Comparison of ENCODE assay signal across 9 mouse cellular contexts in genomic region chr4:140957131-140957702, GRCm38 (mm10). TPM values are rescaled to one million over a fixed set of nuclear protein-coding genes. Genes with fewer than 3 reads are reported as not detected.
A peak's percentile ranks its signal among the peaks of the same experiment; 100 is the strongest.
DNase-seq lines count a peak whose midpoint lies in the region; ATAC-seq and TF ChIP-seq lines count a peak whose summit lies in the region.
"Had no signal": no experiment of that assay in that cellular context is flagged by ENCODE, and none has a peak within 500 bp of the region (broad histone marks: within the 10 kb centered on the region; RNA-seq: fewer than 3 reads in every experiment).

No protein-coding gene starts in this region.

- peak overlapping the region; percentile 50; the same call in 1 of the 2 replicates for H3K27ac ChIP-seq in heart, embryonic 11.5 days (ENCODE audit: low read depth, low read length)
- no peak overlapping the region for H3K27ac ChIP-seq in forebrain, embryonic 11.5 days (ENCODE audit: low read depth, low read length)
- no peak overlapping the region for H3K27ac ChIP-seq in liver, embryonic 12.5 days

- H3K9me3 ChIP-seq in heart, embryonic 11.5 days (replicated peaks; ENCODE audit: control insufficient read depth, low read length) = no peaks in the 10 kb centered on the region
- H3K9me3 ChIP-seq in forebrain, embryonic 11.5 days (ENCODE audit: control insufficient read depth, low read length) = no peaks in the 10 kb centered on the region
- H3K9me3 ChIP-seq in liver, embryonic 12.5 days (replicated peaks) = no peaks in the 10 kb centered on the region

- peaks cover 9% of the 10 kb centered on the region; the same call in 1 of the 2 replicates for H3K4me1 ChIP-seq in heart, embryonic 11.5 days (ENCODE audit: control insufficient read depth, insufficient read depth, low read length)
- peaks cover 9% of the 10 kb centered on the region; the same call in 1 of the 2 replicates for H3K4me1 ChIP-seq in forebrain, embryonic 11.5 days (replicated peaks; ENCODE audit: control insufficient read depth, insufficient read depth, low read length)
- H3K4me1 ChIP-seq in liver, embryonic 12.5 days = peaks cover 20% of the 10 kb centered on the region

- H3K4me2 ChIP-seq in heart, embryonic 11.5 days = peak overlapping the region; percentile 77
- H3K4me2 ChIP-seq in forebrain, embryonic 11.5 days (ENCODE audit: low read depth, low read length, severe bottlenecking) = peak overlapping the region; percentile 61
- peak overlapping the region; percentile 64 for H3K4me2 ChIP-seq in liver, embryonic 12.5 days

- H3K27me3 ChIP-seq in heart, embryonic 11.5 days (ENCODE audit: control insufficient read depth, insufficient read depth, low read length) = no peaks in the 10 kb centered on the region
- H3K27me3 ChIP-seq in C2C12 (ENCODE audit: control insufficient read depth, insufficient read depth, insufficient read length) = no peaks in the 10 kb centered on the region
- no peaks in the 10 kb centered on the region for H3K27me3 ChIP-seq in forebrain, embryonic 11.5 days (ENCODE audit: control insufficient read depth, insufficient read depth, low read length)
- peaks cover 30% of the 10 kb centered on the region for H3K27me3 ChIP-seq in liver, embryonic 12.5 days (replicated peaks)

- H3K79me3 ChIP-seq in C2C12 (ENCODE audit: low read depth) = peaks cover 8% of the 10 kb centered on the region

- peak overlapping the region; percentile 62 for H3K9ac ChIP-seq in heart, embryonic 11.5 days (ENCODE audit: low read depth, low read length)
- H3K9ac ChIP-seq in forebrain, embryonic 11.5 days (ENCODE audit: low read length) = peak overlapping the region; percentile 55
- no peak overlapping the region for H3K9ac ChIP-seq in liver, embryonic 12.5 days

- no peak for TF ChIP-seq CTCF in C2C12 (IDR thresholded peaks at IDR 0.05; ENCODE audit: control insufficient read depth, insufficient read depth, insufficient read length)

- peak overlapping the region; percentile 42 for H3K4me3 ChIP-seq in heart, embryonic 11.5 days (ENCODE audit: low read depth, low read length)
- no peak overlapping the region for H3K4me3 ChIP-seq in C2C12 (ENCODE audit: insufficient read depth, poor library complexity, severe bottlenecking)
- H3K4me3 ChIP-seq in forebrain, embryonic 11.5 days (ENCODE audit: low read depth, low read length) = peak overlapping the region; percentile 33
- H3K4me3 ChIP-seq in liver, embryonic 12.5 days = peak overlapping the region; percentile 40

- H3K79me2 ChIP-seq in C2C12 (ENCODE audit: control insufficient read depth, insufficient read depth) = peaks cover 10% of the 10 kb centered on the region

- DNase-seq in heart, postnatal 14 days = no peak
- no peak for DNase-seq in forebrain, embryonic 11.5 days (ENCODE audit: low spot score)
- DNase-seq in adrenal gland, adult 8-10 months = no peak
- DNase-seq in thymus, postnatal 36 days = no peak
- DNase-seq in kidney, adult 18-20 months = no peak

- no peak for ATAC-seq in heart, embryonic 11.5 days (replicated peaks; ENCODE audit: insufficient number of reproducible peaks, low FRiP score, low TSS enrichment)
- ATAC-seq in forebrain, embryonic 11.5 days (replicated peaks; ENCODE audit: low FRiP score) = no peak
- no peak for ATAC-seq in liver, embryonic 12.5 days

- no peaks in the 10 kb centered on the region for H3K36me3 ChIP-seq in heart, embryonic 11.5 days (ENCODE audit: control insufficient read depth, insufficient read depth, low read length)
- H3K36me3 ChIP-seq in C2C12 (ENCODE audit: control insufficient read depth, insufficient read depth) = no peaks in the 10 kb centered on the region
- no peaks in the 10 kb centered on the region for H3K36me3 ChIP-seq in forebrain, embryonic 11.5 days (ENCODE audit: control insufficient read depth, insufficient read depth, low read length)
- H3K36me3 ChIP-seq in liver, embryonic 12.5 days = no peaks in the 10 kb centered on the region

- intact Hi-C loops in heart, postnatal 14 days (cut with DNase I) = loop anchor here (2.0 to 5.0 kb wide), 4 partner anchors 50 to 232 kb away; partner anchors contain the start of genes Padi2 and Padi3

- WGBS in heart, embryonic 11.5 days (ENCODE audit: insufficient replicate concordance) = 14% methylated on average over 17 of the region's 17 CpGs
- WGBS in forebrain, embryonic 11.5 days = 4% methylated on average over 17 of the region's 17 CpGs
- WGBS in liver, embryonic 12.5 days (ENCODE audit: insufficient replicate concordance) = 20% methylated on average over 17 of the region's 17 CpGs

- peak overlapping the region; percentile 16 for H3ac ChIP-seq in C2C12 (ENCODE audit: control insufficient read depth, insufficient read length, low read depth)

TF ChIP-seq in C2C12, 6 proteins besides CTCF, POLR2A, EP300 and RAD21:
- TF ChIP-seq MYOD1 (IDR thresholded peaks at IDR 0.05; ENCODE audit: control insufficient read depth, insufficient read length, low read depth) = no peak
- TF ChIP-seq CEBPB (IDR thresholded peaks at IDR 0.05; ENCODE audit: low read depth) = no peak
- no peak for TF ChIP-seq FOSL1 (IDR thresholded peaks at IDR 0.05; ENCODE audit: insufficient read depth, low read length, poor library complexity, severe bottlenecking)
- no peak for TF ChIP-seq USF1 (IDR thresholded peaks at IDR 0.05; ENCODE audit: low read depth)
- no peak for TF ChIP-seq MYOG (IDR thresholded peaks at IDR 0.05; ENCODE audit: control insufficient read depth, extremely low read depth, insufficient read length)
- TF ChIP-seq MAX (IDR thresholded peaks at IDR 0.05) = no peak

RNA-seq across cellular contexts. Expression of gene Sdhb, which starts 3.8 kb away (rescaled TPM):
- 760 and 778 TPM in 2 replicates for polyA plus RNA-seq in heart, embryonic 11.5 days (2014; fragmentation: Nextera tagmentation; extraction: Ambion mirVana)
- total RNA-seq in heart, postnatal 14 days (2021) = 100 to 1,000 TPM; 916 to 936 TPM
- 370 TPM for polyA plus RNA-seq in C2C12 (2012; fragmentation: generic; extraction: Trizol)
- polyA plus RNA-seq in forebrain, embryonic 11.5 days (2014; fragmentation: Nextera tagmentation; extraction: Ambion mirVana) = 375 and 401 TPM in 2 replicates
- polyA plus RNA-seq in liver, embryonic 12.5 days (2016; fragmentation: Nextera tagmentation; extraction: Ambion mirVana) = 241 and 248 TPM in 2 replicates
- total RNA-seq in adrenal gland, adult 8-10 months (2022) = 100 to 1,000 TPM; 248 to 401 (median 344) TPM

RNA-seq across cellular contexts. Expression of gene Atp13a2, which starts 29.5 kb away (rescaled TPM):
- polyA plus RNA-seq in heart, embryonic 11.5 days (2014; fragmentation: Nextera tagmentation; extraction: Ambion mirVana) = 18.2 and 18.9 TPM in 2 replicates
- total RNA-seq in heart, postnatal 14 days (2021) = 10 to 100 TPM; 20.7 to 21.7 TPM
- polyA plus RNA-seq in C2C12 (2012; fragmentation: generic; extraction: Trizol) = 17.1 TPM
- 51.2 and 54.9 TPM in 2 replicates for polyA plus RNA-seq in forebrain, embryonic 11.5 days (2014; fragmentation: Nextera tagmentation; extraction: Ambion mirVana)
- polyA plus RNA-seq in liver, embryonic 12.5 days (2016; fragmentation: Nextera tagmentation; extraction: Ambion mirVana) = 30.8 and 31.4 TPM in 2 replicates
- 10 to 100 TPM; 40.4 to 56.6 (median 46.2) TPM for total RNA-seq in adrenal gland, adult 8-10 months (2022)

RNA-seq across cellular contexts. Expression of gene Padi2, which starts 51.1 kb away (rescaled TPM):
- 3.8 and 5.9 TPM in 2 replicates for polyA plus RNA-seq in heart, embryonic 11.5 days (2014; fragmentation: Nextera tagmentation; extraction: Ambion mirVana)
- total RNA-seq in heart, postnatal 14 days (2021) = 1 to 10 TPM in 1 of 2 experiments, under 1 TPM in 1; 0.41 to 1.1 TPM
- polyA plus RNA-seq in C2C12 (2012; fragmentation: generic; extraction: Trizol) = 2.1 TPM
- 0.23 and 1.3 TPM in 2 replicates for polyA plus RNA-seq in forebrain, embryonic 11.5 days (2014; fragmentation: Nextera tagmentation; extraction: Ambion mirVana)
- polyA plus RNA-seq in liver, embryonic 12.5 days (2016; fragmentation: Nextera tagmentation; extraction: Ambion mirVana) = 2.5 and 3.7 TPM in 2 replicates
- total RNA-seq in adrenal gland, adult 8-10 months (2022) = 1 to 10 TPM; 2.4 to 3.1 (median 2.8) TPM

RNA-seq across cellular contexts. Expression of gene Mfap2, which starts 53.0 kb away (rescaled TPM):
- 246 and 248 TPM in 2 replicates for polyA plus RNA-seq in heart, embryonic 11.5 days (2014; fragmentation: Nextera tagmentation; extraction: Ambion mirVana)
- total RNA-seq in heart, postnatal 14 days (2021) = 10 to 100 TPM; 24.5 to 28.1 TPM
- polyA plus RNA-seq in C2C12 (2012; fragmentation: generic; extraction: Trizol) = 2.0 TPM
- polyA plus RNA-seq in forebrain, embryonic 11.5 days (2014; fragmentation: Nextera tagmentation; extraction: Ambion mirVana) = 263 and 298 TPM in 2 replicates
- 40.7 and 46.7 TPM in 2 replicates for polyA plus RNA-seq in liver, embryonic 12.5 days (2016; fragmentation: Nextera tagmentation; extraction: Ambion mirVana)
- 10 to 100 TPM in 2 of 4 experiments, 1 to 10 TPM in 2; 9.1 to 12.3 (median 10.3) TPM for total RNA-seq in adrenal gland, adult 8-10 months (2022)
- total RNA-seq: CH12.LX had no signal
